Mouse (Mus musculus) liver, embryonic 14.5 days (tissue): ENCODE data around the gene Sun1. TPM values are rescaled to one million over a fixed set of nuclear protein-coding genes. Genes with fewer than 3 reads are reported as not detected.

Experiments
- ATAC-seq: fragments of 200-750 bp; cut with Nextera tagmentation; 2 replicates; pipeline ENCODE4 v1.8.0; 2017; ENCODE audit warnings: moderate number of reproducible peaks, mild to moderate bottlenecking, moderate library complexity; ENCODE audit not compliant: insufficient read depth
- DNase-seq, 3 experiments: peaks; one replicate each; pipeline ENCODE4 v3.0.0-alpha.2; 2012 to 2013; ENCODE audit warnings: low read depth in 3 of 3, low spot score in 3 of 3
- H3K27ac ChIP-seq: fragments of 300-500 bp; sonication (generic); 2 replicates; pipeline ENCODE4 v1.5.1; 2014; ENCODE audit warnings: moderate library complexity, mild to moderate bottlenecking, control low read depth, inconsistent platforms
- H3K27me3 ChIP-seq: fragments of 300-500 bp; sonication (generic); 2 replicates; pipeline ENCODE4 v1.6.1; 2014; ENCODE audit warnings: mild to moderate bottlenecking, low read length, moderate library complexity; ENCODE audit not compliant: control insufficient read depth, insufficient read depth
- H3K36me3 ChIP-seq: fragments of 300-500 bp; sonication (generic); replicated peaks from 2 replicates; pipeline ENCODE4 v1.6.1; 2014; ENCODE audit warnings: low read depth; ENCODE audit not compliant: control insufficient read depth, insufficient read depth
- H3K4me1 ChIP-seq, 2 experiments: fragments of 200-500 bp in 1 of 2; fragments of 300-500 bp in 1 of 2; sonication (generic) in 1 of 2; replicated peaks; 2 replicates each; pipeline ENCODE4 v1.6.1; 2012 to 2014; ENCODE audit warnings: antibody characterized with exemption in 1 of 2, inconsistent platforms in 1 of 2, low read length in 1 of 2; ENCODE audit not compliant: control insufficient read depth in 2 of 2, insufficient read depth in 2 of 2
- H3K4me2 ChIP-seq: fragments of 300-500 bp; sonication (generic); 2 replicates; pipeline ENCODE4 v1.6.1; 2014; ENCODE audit warnings: low read depth, mild to moderate bottlenecking, control low read depth, moderate library complexity
- H3K4me3 ChIP-seq, 2 experiments: fragments of 200-500 bp in 1 of 2; fragments of 300-500 bp in 1 of 2; sonication (generic) in 1 of 2; 2 replicates each; pipeline ENCODE4 v1.5.1; 2012 to 2014; ENCODE audit warnings: low read depth in 2 of 2, low read length in 2 of 2, mild to moderate bottlenecking in 2 of 2, control low read depth in 1 of 2, inconsistent platforms in 1 of 2, moderate library complexity in 1 of 2; ENCODE audit not compliant: insufficient read depth in 1 of 2
- H3K9ac ChIP-seq: fragments of 300-500 bp; sonication (generic); replicated peaks from 2 replicates; pipeline ENCODE4 v1.6.1; 2014; ENCODE audit warnings: mild to moderate bottlenecking, control low read depth, moderate library complexity
- H3K9me3 ChIP-seq: fragments of 300-500 bp; sonication (generic); 2 replicates; pipeline ENCODE4 v1.6.1; 2016; ENCODE audit warnings: low read length, mixed read lengths; ENCODE audit not compliant: control insufficient read depth
- CTCF ChIP-seq: IDR thresholded peaks from 2 replicates; pipeline ENCODE4 v1.5.1; 2016; ENCODE audit warnings: antibody characterized with exemption, low read depth, control low read depth
- EP300 ChIP-seq: IDR thresholded peaks from 2 replicates; pipeline ENCODE4 v1.6.1; 2016; ENCODE audit warnings: antibody characterized with exemption, low read depth
- WGBS: fragments of 180-500 bp; shearing (Covaris S2); extraction: QIAGEN DNeasy Blood & Tissue Kit; methylation state at CpG from one replicate; pipeline ENCODE4 v1.1.7; 2014; ENCODE audit not compliant: insufficient replicate concordance; 5-methylcytosine and 5-hydroxymethylcytosine counted together
- polyA plus RNA-seq, 2 experiments: library from polyadenylated mRNA; depleted of rRNA in 1 of 2; stranded (reverse) in 1 of 2; unstranded in 1 of 2; fragments of >200 nt; fragmentation: Nextera tagmentation in 1 of 2; extraction: Ambion mirVana in 1 of 2; gene quantifications; 2 replicates each; pipeline versions ENCODE4 v1.2.1 to v1.2.3; 2012 to 2014

Sun1 gene
- polyA plus RNA-seq, 2 experiments = 17.9 to 19.9 TPM

DNA sequence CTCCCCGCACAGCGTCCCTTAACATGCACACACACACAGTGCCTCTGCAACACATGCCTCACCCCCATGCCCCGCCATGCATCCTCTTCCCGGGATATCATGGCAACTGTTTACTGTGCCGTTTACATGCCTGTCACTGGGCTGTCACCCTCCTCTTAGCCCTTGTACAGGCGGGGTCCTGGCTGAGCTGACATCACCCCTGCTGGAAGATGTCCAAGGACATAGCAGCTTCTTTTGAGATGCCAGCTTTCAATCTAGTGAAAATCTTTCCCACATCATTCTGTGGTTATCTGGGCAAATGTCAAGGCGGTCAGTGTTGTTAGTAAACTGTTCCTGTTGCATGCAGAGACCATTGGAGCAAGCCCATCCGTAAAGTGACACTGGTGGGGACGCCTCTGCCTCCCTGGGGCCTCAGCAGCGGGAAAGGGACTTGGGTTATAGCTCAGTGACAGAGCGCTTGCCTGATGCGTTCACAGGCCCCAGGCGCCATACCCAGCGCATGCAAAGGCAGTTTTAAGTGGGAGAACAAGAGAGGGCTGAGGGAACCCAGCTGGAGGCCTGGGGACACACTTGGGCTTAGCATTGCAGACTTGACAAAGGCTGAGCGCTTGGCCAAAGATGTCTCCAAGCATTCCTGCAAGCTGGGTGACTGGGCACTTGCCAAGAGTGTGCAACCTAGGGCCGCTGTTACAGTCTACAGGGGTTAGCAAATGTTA is 70.5 kb downstream of the Sun1 start:
- H3K9me3 ChIP-seq = no peaks in the 10 kb centered on the region
- no peaks in the 10 kb centered on the region for H3K27me3 ChIP-seq
- DNase-seq (no peak), ATAC-seq (no peak)
- H3K27ac ChIP-seq = no peak overlapping the region
- no peak overlapping the region for H3K4me2 ChIP-seq
- no peak for TF ChIP-seq EP300
- TF ChIP-seq CTCF = no peak
- H3K4me1 ChIP-seq = no peaks in the 10 kb centered on the region
- peaks cover 23% of the 10 kb centered on the region for H3K36me3 ChIP-seq
- WGBS = 77% methylated on average over 16 of the region's 16 CpGs
- no peak overlapping the region for H3K9ac ChIP-seq
- no peak overlapping the region for H3K4me3 ChIP-seq

DNA sequence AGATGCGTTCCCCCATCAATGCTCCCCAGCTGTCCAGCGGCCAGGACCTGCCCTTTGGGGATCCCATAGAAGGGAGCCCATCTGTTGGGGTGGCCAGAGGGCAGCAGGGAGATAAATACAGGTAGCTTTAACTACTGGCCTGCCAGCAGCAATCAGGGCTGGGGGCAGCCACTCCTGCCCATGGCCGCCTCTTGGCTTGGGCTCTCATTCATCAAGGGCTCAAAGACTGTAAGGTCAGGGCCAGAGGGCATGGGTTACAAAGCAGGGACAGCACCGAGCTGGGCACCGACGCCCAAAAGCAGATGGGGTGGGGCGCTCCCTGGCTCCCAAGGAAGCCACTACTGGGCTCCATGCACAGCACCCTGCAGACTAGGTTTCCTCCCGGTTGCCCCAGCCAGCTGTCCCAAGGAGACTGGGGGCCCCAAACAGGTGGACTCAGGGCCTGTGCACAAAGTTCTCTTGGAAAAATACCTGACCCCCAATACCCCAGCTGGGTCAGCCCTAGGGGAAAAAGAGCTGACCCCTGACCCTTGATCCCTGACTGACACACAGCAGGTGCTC is 71.6 kb downstream of the Sun1 start:
- TF ChIP-seq EP300 = no peak
- TF ChIP-seq CTCF = no peak
- Histone ChIP-seq H3K4me2 (no peak overlapping the region), H3K27me3 (no peaks in the 10 kb centered on the region), H3K4me3 (no peak overlapping the region), H3K4me1 (no peaks in the 10 kb centered on the region), H3K36me3 (peaks cover 17% of the 10 kb centered on the region), H3K9ac (no peak overlapping the region), H3K27ac (no peak overlapping the region), H3K9me3 (no peaks in the 10 kb centered on the region)
- whole genome bisulfite sequencing = 68% methylated on average over 8 of the region's 8 CpGs
- DNase-seq (no peak), ATAC-seq (no peak; the same call in 1 of the 2 replicates)

DNA sequence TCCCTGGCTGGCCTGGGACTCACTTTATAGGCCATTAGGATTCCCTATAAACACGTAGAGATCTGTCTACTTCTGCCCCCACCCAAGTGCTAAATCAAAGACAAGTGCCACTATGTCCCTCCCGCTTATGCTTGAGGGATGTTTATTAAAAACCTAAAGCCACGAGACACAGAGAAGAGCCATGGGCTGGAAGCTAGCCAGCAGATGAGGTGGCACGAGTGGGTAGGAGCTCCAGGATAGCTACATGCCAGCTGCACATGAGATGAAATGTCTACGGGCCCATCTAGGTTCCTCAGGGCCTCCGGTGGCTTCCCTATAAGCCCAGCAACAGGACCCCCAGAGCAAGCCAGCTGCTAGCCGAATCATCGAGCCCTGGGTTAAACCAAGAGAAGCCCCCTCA is 76.8 kb downstream of the Sun1 start:
- no peak overlapping the region for H3K27ac ChIP-seq
- no peaks in the 10 kb centered on the region for H3K9me3 ChIP-seq
- no peaks in the 10 kb centered on the region for H3K4me1 ChIP-seq
- ATAC-seq (no peak), DNase-seq (no peak)
- no peaks in the 10 kb centered on the region for H3K36me3 ChIP-seq
- 74% methylated on average over 8 of the region's 8 CpGs for WGBS
- H3K4me2 ChIP-seq = no peak overlapping the region
- H3K4me3 ChIP-seq = no peak overlapping the region
- TF ChIP-seq EP300 (no peak), CTCF (no peak)
- no peak overlapping the region for H3K9ac ChIP-seq
- no peaks in the 10 kb centered on the region for H3K27me3 ChIP-seq

DNA sequence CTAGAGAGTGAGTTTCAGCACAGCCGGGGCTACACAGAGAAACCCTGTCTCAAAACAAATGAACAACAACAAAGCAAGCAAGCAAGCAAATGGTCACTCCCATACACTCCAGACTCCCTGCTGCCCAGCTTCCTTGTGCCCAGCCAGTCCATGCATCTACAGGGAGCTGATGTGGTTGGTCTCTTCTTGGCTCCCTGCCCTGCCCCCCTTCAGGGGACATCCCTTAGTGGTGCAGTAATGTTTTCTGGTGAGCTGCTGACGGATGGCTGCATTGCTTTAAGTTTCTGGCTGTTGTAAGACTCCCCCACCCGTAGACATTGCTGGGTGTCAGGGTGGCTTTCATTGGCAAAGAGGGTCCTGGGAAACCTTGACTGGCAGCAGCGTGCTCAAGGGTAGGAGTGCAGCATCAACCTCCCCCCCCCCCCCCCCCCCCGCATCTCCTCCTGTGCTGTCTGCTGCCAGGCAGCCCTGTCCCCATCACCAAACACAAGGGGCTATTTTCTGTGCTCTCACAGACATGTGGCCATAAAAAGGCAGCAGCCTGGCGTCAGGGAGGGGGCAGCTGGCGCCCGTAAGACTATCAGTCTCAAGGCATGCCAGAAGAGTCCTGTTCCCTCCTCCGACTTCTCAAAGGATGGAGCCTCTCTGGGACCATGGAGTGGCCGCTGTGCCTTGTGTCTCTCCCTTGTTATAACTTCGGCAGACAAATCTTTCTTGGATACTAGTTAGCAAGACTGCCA is 81.1 kb downstream of the Sun1 start:
- H3K9me3 ChIP-seq = no peaks in the 10 kb centered on the region
- ATAC-seq = no peak
- WGBS = 60% methylated on average over 11 of the region's 11 CpGs
- H3K36me3 ChIP-seq = no peaks in the 10 kb centered on the region
- H3K9ac ChIP-seq = no peak overlapping the region
- no peak overlapping the region for H3K4me3 ChIP-seq
- no peak overlapping the region for H3K27ac ChIP-seq
- TF ChIP-seq EP300 = no peak
- no peak for TF ChIP-seq CTCF
- no peak overlapping the region for H3K4me2 ChIP-seq
- H3K4me1 ChIP-seq = peaks cover 0 to 16% of the 10 kb centered on the region in 2 experiments; a peak in 3 of 4 replicates
- DNase-seq = no peak
- H3K27me3 ChIP-seq = no peaks in the 10 kb centered on the region

DNA sequence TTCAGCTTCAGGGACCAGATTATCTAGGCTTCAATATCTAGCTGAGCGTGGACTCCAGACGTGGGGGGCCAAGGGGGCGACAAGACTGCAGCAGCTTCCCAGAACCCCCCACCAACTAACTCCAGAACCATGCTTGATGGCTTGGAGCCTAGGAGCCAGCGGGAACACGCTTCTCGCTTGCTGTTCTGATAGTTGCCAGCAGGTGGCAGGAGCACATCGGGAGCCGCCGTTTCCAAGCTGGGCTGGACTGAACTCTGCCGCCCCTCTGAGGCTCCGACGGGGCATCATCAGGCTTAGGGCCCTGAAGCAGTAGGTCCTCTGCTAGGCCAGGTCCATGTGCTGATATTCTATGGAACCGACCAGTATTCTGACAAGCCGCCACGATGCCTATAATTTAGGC is 81.8 kb downstream of the Sun1 start:
- DNase-seq (peak; percentile 40 to 44 (median 43)), ATAC-seq (0 out of 2 replicates have a peak, but pooled peaks have one; percentile 35)
- no peaks in the 10 kb centered on the region for H3K9me3 ChIP-seq
- peak; percentile 99 for TF ChIP-seq CTCF
- TF ChIP-seq EP300 = no peak
- H3K27me3 ChIP-seq = no peaks in the 10 kb centered on the region
- H3K4me3 ChIP-seq = no peak overlapping the region
- no peak overlapping the region for H3K4me2 ChIP-seq
- H3K9ac ChIP-seq = no peak overlapping the region
- 4% methylated on average over 15 of the region's 15 CpGs for WGBS
- H3K4me1 ChIP-seq = peaks cover 2 to 23% of the 10 kb centered on the region in 2 experiments
- H3K27ac ChIP-seq = no peak overlapping the region
- no peaks in the 10 kb centered on the region for H3K36me3 ChIP-seq
